ENCODE assay signal across 10 mouse cellular contexts in the genomic region with DNA sequence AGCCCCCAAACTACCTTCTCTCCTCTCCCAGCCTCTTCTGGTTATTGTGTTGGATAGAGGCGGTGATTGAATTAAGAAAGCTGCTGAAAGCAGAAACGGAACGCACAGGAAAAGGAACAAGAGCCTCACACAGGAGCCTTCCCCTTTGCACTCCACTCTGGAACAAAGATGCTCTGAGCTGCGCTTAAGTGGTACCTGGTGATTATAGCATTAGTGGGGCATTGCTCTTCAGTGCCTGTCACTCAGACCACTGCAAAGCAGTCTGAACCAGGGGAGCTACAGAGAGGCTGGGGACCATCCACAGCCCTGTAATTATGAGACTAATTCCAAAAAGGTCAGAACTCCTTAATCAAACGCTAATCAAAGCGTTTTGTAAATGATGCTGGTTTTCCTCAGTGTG.
DNase-seq lines count a peak whose midpoint lies in the region; ATAC-seq lines count a peak whose summit lies in the region.
"Had no signal": no experiment of that assay in that cellular context is flagged by ENCODE, and none has a peak within 500 bp of the region (broad histone marks: within the 10 kb centered on the region; RNA-seq: fewer than 3 reads in every experiment).

No protein-coding gene starts in this region.

- H3K9me3 ChIP-seq in kidney, embryonic 16.5 days (ENCODE audit: low read length), result no peaks in the 10 kb centered on the region
- H3K9me3 ChIP-seq in embryonic facial prominence, embryonic 14.5 days (ENCODE audit: control insufficient read depth, low read length), result no peaks in the 10 kb centered on the region
- no peaks in the 10 kb centered on the region for H3K9me3 ChIP-seq in forebrain, embryonic 16.5 days (ENCODE audit: control insufficient read depth, low read length)
- no peaks in the 10 kb centered on the region for H3K9me3 ChIP-seq in neural tube, embryonic 13.5 days

- H3K36me3 ChIP-seq in kidney, embryonic 16.5 days (ENCODE audit: insufficient read depth, low read length), result no peaks in the 10 kb centered on the region
- no peaks in the 10 kb centered on the region for H3K36me3 ChIP-seq in embryonic facial prominence, embryonic 14.5 days (ENCODE audit: control insufficient read depth, insufficient read depth, low read length)
- H3K36me3 ChIP-seq in forebrain, embryonic 16.5 days (ENCODE audit: control insufficient read depth, insufficient read depth), result no peaks in the 10 kb centered on the region
- H3K36me3 ChIP-seq in neural tube, embryonic 13.5 days, result no peaks in the 10 kb centered on the region

- 0 out of 2 replicates have a peak, but pooled peaks have one; percentile 57 for ATAC-seq in kidney, embryonic 16.5 days (ENCODE audit: low FRiP score, low TSS enrichment)
- ATAC-seq in embryonic facial prominence, embryonic 14.5 days (ENCODE audit: low read depth), result peak; percentile 45
- ATAC-seq in forebrain, embryonic 16.5 days, result no peak
- no peak for ATAC-seq in neural tube, embryonic 13.5 days (ENCODE audit: low read depth)
- ATAC-seq in granulocyte monocyte progenitor cell, adult 5-6 weeks (replicated peaks; ENCODE audit: poor library complexity, severe bottlenecking), result no peak

- H3K4me2 ChIP-seq in kidney, embryonic 16.5 days (replicated peaks; ENCODE audit: low read depth, low read length), result peak overlapping the region; percentile 42
- H3K4me2 ChIP-seq in embryonic facial prominence, embryonic 14.5 days (ENCODE audit: low read depth, low read length), result peak overlapping the region; percentile 35; the same call in 1 of the 2 replicates
- H3K4me2 ChIP-seq in forebrain, embryonic 16.5 days (ENCODE audit: low read length), result peak overlapping the region; percentile 3; the same call in 1 of the 2 replicates
- H3K4me2 ChIP-seq in neural tube, embryonic 13.5 days, result peak overlapping the region; percentile 20

- H3K27me3 ChIP-seq in kidney, embryonic 16.5 days (ENCODE audit: insufficient read depth, low read length), result no peaks in the 10 kb centered on the region
- no peaks in the 10 kb centered on the region for H3K27me3 ChIP-seq in embryonic facial prominence, embryonic 14.5 days (replicated peaks; ENCODE audit: control insufficient read depth, insufficient read depth, low read length)
- H3K27me3 ChIP-seq in forebrain, embryonic 16.5 days (replicated peaks; ENCODE audit: control insufficient read depth, insufficient read depth, low read length), result no peaks in the 10 kb centered on the region
- H3K27me3 ChIP-seq in neural tube, embryonic 13.5 days, result no peaks in the 10 kb centered on the region

- H3K27ac ChIP-seq in kidney, embryonic 16.5 days (ENCODE audit: low read length), result no peak overlapping the region
- peak overlapping the region; percentile 52; the same call in 1 of the 2 replicates for H3K27ac ChIP-seq in embryonic facial prominence, embryonic 14.5 days (replicated peaks; ENCODE audit: low read depth, low read length)
- peak overlapping the region; percentile 69 for H3K27ac ChIP-seq in forebrain, embryonic 16.5 days (ENCODE audit: low read length)
- peak overlapping the region; percentile 72 for H3K27ac ChIP-seq in neural tube, embryonic 13.5 days (replicated peaks)

- H3K4me3 ChIP-seq in kidney, embryonic 16.5 days (ENCODE audit: low read length), result no peak overlapping the region
- no peak overlapping the region for H3K4me3 ChIP-seq in embryonic facial prominence, embryonic 14.5 days (ENCODE audit: low read depth, low read length)
- H3K4me3 ChIP-seq in forebrain, embryonic 16.5 days (replicated peaks; ENCODE audit: low read length), result no peak overlapping the region
- H3K4me3 ChIP-seq in neural tube, embryonic 13.5 days, result no peak overlapping the region
- H3K4me3 ChIP-seq: erythroblast, embryonic 14.5 days had no signal

- WGBS in kidney, embryonic 16.5 days, result 24% methylated on average over 6 of the region's 6 CpGs
- 6% methylated on average over 6 of the region's 6 CpGs for WGBS in embryonic facial prominence, embryonic 14.5 days
- WGBS in forebrain, embryonic 16.5 days, result 10% methylated on average over 6 of the region's 6 CpGs
- 11% methylated on average over 6 of the region's 6 CpGs for WGBS in neural tube, embryonic 13.5 days

- H3K9ac ChIP-seq in kidney, embryonic 16.5 days (replicated peaks; ENCODE audit: low read length), result no peak overlapping the region; the same call in 1 of the 2 replicates
- H3K9ac ChIP-seq in embryonic facial prominence, embryonic 14.5 days (ENCODE audit: low read depth, low read length), result 0 out of 2 replicates have a peak overlapping the region, but pooled peaks have one; percentile 14
- no peak overlapping the region for H3K9ac ChIP-seq in forebrain, embryonic 16.5 days (replicated peaks; ENCODE audit: low read depth, low read length)
- H3K9ac ChIP-seq in neural tube, embryonic 13.5 days, result 0 out of 2 replicates have a peak overlapping the region, but pooled peaks have one; percentile 38

- H3K4me1 ChIP-seq in kidney, embryonic 16.5 days (ENCODE audit: insufficient read depth, low read length), result peaks cover 15% of the 10 kb centered on the region
- peaks cover 9% of the 10 kb centered on the region for H3K4me1 ChIP-seq in embryonic facial prominence, embryonic 14.5 days (ENCODE audit: control insufficient read depth, insufficient read depth, low read length)
- H3K4me1 ChIP-seq in forebrain, embryonic 16.5 days (replicated peaks; ENCODE audit: control insufficient read depth, insufficient read depth, low read length), result peaks cover 9% of the 10 kb centered on the region
- H3K4me1 ChIP-seq in neural tube, embryonic 13.5 days (replicated peaks), result peaks cover 42% of the 10 kb centered on the region

- no peak for DNase-seq in kidney, adult 11 months
- DNase-seq in embryonic facial prominence, embryonic 14.5 days (ENCODE audit: low spot score), result no peak
- DNase-seq in MN1 (ENCODE audit: low spot score), result no peak
- DNase-seq: kidney, adult 18-20 months; spleen, adult 18-20 months had no signal

Comparison
In these comparisons a context has a peak if more than half of its experiments do, and no peak if none do; other contexts are left out.
1. ATAC-seq: peak in kidney, embryonic 16.5 days (single experiment) and embryonic facial prominence, embryonic 14.5 days (single experiment); none in forebrain, embryonic 16.5 days (single experiment), neural tube, embryonic 13.5 days (single experiment) and granulocyte monocyte progenitor cell, adult 5-6 weeks (single experiment).
2. H3K9ac ChIP-seq: peak in embryonic facial prominence, embryonic 14.5 days (single experiment) and neural tube, embryonic 13.5 days (single experiment); none in kidney, embryonic 16.5 days (single experiment) and forebrain, embryonic 16.5 days (single experiment).
3. Peak in every context shown above with its lines, with median percentiles within 50 percentile points of each other: H3K4me2 ChIP-seq.